Mouse (Mus musculus) bone marrow, adult 2 months (tissue): ENCODE measurements at regions not wholly inside any gene's neighbourhood (a gene's known extent, or its start where the extent isn't known, plus 50 kb on each side); places are given as distances from the start of the nearest gene placed in this dataset.

Source experiments
- CTCF ChIP-seq: fragments of 200-500 bp; IDR thresholded peaks from 2 replicates; pipeline ENCODE4 v1.5.1; 2011; ENCODE audit warnings: low read length, control low read depth; ENCODE audit not compliant: control insufficient read depth, insufficient read depth
- POLR2A ChIP-seq: fragments of 200-500 bp; IDR thresholded peaks from 2 replicates; pipeline ENCODE4 v1.6.1; 2011; ENCODE audit warnings: low read depth, mild to moderate bottlenecking, control low read depth, low read length, borderline replicate concordance; ENCODE audit not compliant: control insufficient read depth

DNA sequence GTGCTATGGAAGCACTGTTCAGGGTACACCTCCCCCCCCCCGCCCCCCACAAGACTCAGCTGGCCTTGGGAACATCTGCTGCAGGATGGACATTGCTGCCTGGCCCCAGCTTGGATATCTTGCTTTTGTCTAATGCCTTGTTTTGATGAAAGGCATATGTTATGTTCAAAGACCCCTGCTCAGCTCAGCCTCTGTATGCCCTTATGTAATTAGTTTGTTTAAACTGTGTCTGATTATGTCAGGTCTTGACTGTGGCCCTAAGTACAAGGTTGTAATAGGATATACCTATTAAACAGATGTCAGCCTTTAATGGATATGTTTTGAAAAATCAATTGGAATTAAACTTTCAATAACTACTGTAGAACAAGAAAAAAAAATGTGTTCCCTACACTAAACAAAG is 610.3 kb downstream of the Dhx35 start:
- TF ChIP-seq CTCF = no peak
- TF ChIP-seq POLR2A = no peak
